Mouse (Mus musculus) midbrain, embryonic 14.5 days (tissue): ENCODE measurements at regions not wholly inside any gene's neighbourhood (a gene's known extent, or its start where the extent isn't known, plus 50 kb on each side); places are given as distances from the start of the nearest gene placed in this dataset.

Experiments used
- ATAC-seq: fragments of 200-750 bp; cut with Nextera tagmentation; 2 replicates; pipeline ENCODE4 v1.8.0; 2017; ENCODE audit warnings: moderate number of reproducible peaks, moderate library complexity; ENCODE audit not compliant: low FRiP score, low TSS enrichment
- DNase-seq: peaks from one replicate; pipeline ENCODE4 v3.0.0-alpha.2; 2015
- H3K27ac ChIP-seq: fragments of 300-500 bp; sonication (generic); replicated peaks from 2 replicates; pipeline ENCODE4 v1.5.1; 2014; ENCODE audit warnings: mild to moderate bottlenecking, low read depth, low read length, moderate library complexity
- H3K27me3 ChIP-seq: fragments of 300-500 bp; sonication (generic); 2 replicates; pipeline ENCODE4 v1.6.1; 2014; ENCODE audit warnings: low read length, control low read depth, mixed read lengths; ENCODE audit not compliant: control insufficient read depth, insufficient read depth
- H3K36me3 ChIP-seq: fragments of 300-500 bp; sonication (generic); 2 replicates; pipeline ENCODE4 v1.6.1; 2014; ENCODE audit warnings: low read length, control low read depth; ENCODE audit not compliant: control insufficient read depth, insufficient read depth
- H3K4me1 ChIP-seq: fragments of 300-500 bp; sonication (generic); 2 replicates; pipeline ENCODE4 v1.6.1; 2014; ENCODE audit warnings: mild to moderate bottlenecking, antibody characterized with exemption, low read length, control low read depth; ENCODE audit not compliant: control insufficient read depth, insufficient read depth
- H3K4me2 ChIP-seq: fragments of 300-500 bp; sonication (generic); 2 replicates; pipeline ENCODE4 v1.6.1; 2014; ENCODE audit warnings: mild to moderate bottlenecking, low read length, moderate library complexity
- H3K4me3 ChIP-seq: fragments of 300-500 bp; sonication (generic); replicated peaks from 2 replicates; pipeline ENCODE4 v1.5.1; 2014; ENCODE audit warnings: low read depth, low read length
- H3K9ac ChIP-seq: fragments of 300-500 bp; sonication (generic); replicated peaks from 2 replicates; pipeline ENCODE4 v1.6.1; 2014; ENCODE audit warnings: mild to moderate bottlenecking, low read length, moderate library complexity
- H3K9me3 ChIP-seq: fragments of 300-500 bp; sonication (generic); 2 replicates; pipeline ENCODE4 v1.6.1; 2016; ENCODE audit warnings: low read length, control low read depth, mixed read lengths; ENCODE audit not compliant: control insufficient read depth
- WGBS: fragments of 180-500 bp; shearing (Covaris S2); extraction: QIAGEN DNeasy Blood & Tissue Kit; methylation state at CpG from one replicate; pipeline ENCODE4 v1.1.7; 2014; 5-methylcytosine and 5-hydroxymethylcytosine counted together

GRCm38 (mm10) chr1:187413881-187414280, 194.7 kb upstream of the Esrrg start:
- 90% methylated on average over 6 of the region's 6 CpGs for WGBS
- Histone ChIP-seq H3K9me3 (no peaks in the 10 kb centered on the region), H3K4me2 (no peak overlapping the region), H3K4me3 (no peak overlapping the region), H3K27me3 (no peaks in the 10 kb centered on the region), H3K9ac (no peak overlapping the region), H3K27ac (no peak overlapping the region), H3K36me3 (no peaks in the 10 kb centered on the region), H3K4me1 (no peaks in the 10 kb centered on the region)
- ATAC-seq (no peak), DNase-seq (no peak)

GRCm38 (mm10) chr1:187418186-187419140, 190.1 kb upstream of the Esrrg start:
- WGBS: 88% methylated on average over 20 of the region's 20 CpGs
- DNase-seq (no peak), ATAC-seq (no peak)
- Histone ChIP-seq H3K4me2 (no peak overlapping the region), H3K9ac (no peak overlapping the region), H3K4me1 (no peaks in the 10 kb centered on the region), H3K9me3 (no peaks in the 10 kb centered on the region), H3K36me3 (no peaks in the 10 kb centered on the region), H3K27ac (no peak overlapping the region), H3K27me3 (no peaks in the 10 kb centered on the region), H3K4me3 (no peak overlapping the region)

- Histone ChIP-seq H3K36me3 (no peaks in the 10 kb centered on the region), H3K4me2 (no peak overlapping the region), H3K9ac (no peak overlapping the region), H3K27me3 (no peaks in the 10 kb centered on the region), H3K9me3 (no peaks in the 10 kb centered on the region), H3K4me1 (no peaks in the 10 kb centered on the region), H3K4me3 (no peak overlapping the region), H3K27ac (no peak overlapping the region)
- DNase-seq (no peak), ATAC-seq (no peak)
- 80% methylated on average over 9 of the region's 9 CpGs for WGBS
Observed at GRCm38 (mm10) chr1:187428536-187429215, 179.9 kb upstream of the Esrrg start.

GRCm38 (mm10) chr1:187433716-187434634, 174.6 kb upstream of the Esrrg start:
- no peak for ATAC-seq
- Histone ChIP-seq H3K9ac (no peak overlapping the region), H3K4me1 (no peaks in the 10 kb centered on the region), H3K9me3 (no peaks in the 10 kb centered on the region), H3K36me3 (no peaks in the 10 kb centered on the region), H3K4me2 (no peak overlapping the region), H3K27me3 (no peaks in the 10 kb centered on the region), H3K4me3 (no peak overlapping the region), H3K27ac (no peak overlapping the region)
- DNase-seq: no peak
- 80% methylated on average over 24 of the region's 24 CpGs for WGBS

- ATAC-seq (no peak), DNase-seq (peak; percentile 52)
- H3K27ac ChIP-seq: no peak overlapping the region
- H3K9me3 ChIP-seq: no peaks in the 10 kb centered on the region
- WGBS: 33% methylated on average over 20 of the region's 20 CpGs
- no peaks in the 10 kb centered on the region for H3K27me3 ChIP-seq
- peak overlapping the region; percentile 35 for H3K4me2 ChIP-seq
- H3K4me1 ChIP-seq: 0 out of 2 replicates have a peak, but pooled peaks cover 5% of the 10 kb centered on the region
- no peak overlapping the region for H3K9ac ChIP-seq
- H3K36me3 ChIP-seq: no peaks in the 10 kb centered on the region
- no peak overlapping the region for H3K4me3 ChIP-seq
Observed at GRCm38 (mm10) chr1:187439170-187439914, 169.2 kb upstream of the Esrrg start.

- Histone ChIP-seq H3K4me3 (no peak overlapping the region), H3K9me3 (no peaks in the 10 kb centered on the region), H3K9ac (no peak overlapping the region), H3K4me1 (0 out of 2 replicates have a peak, but pooled peaks cover 5% of the 10 kb centered on the region), H3K27ac (no peak overlapping the region), H3K4me2 (no peak overlapping the region), H3K27me3 (no peaks in the 10 kb centered on the region), H3K36me3 (no peaks in the 10 kb centered on the region)
- 44% methylated on average over 3 of the region's 3 CpGs for WGBS
- ATAC-seq (no peak), DNase-seq (no peak)
Observed at GRCm38 (mm10) chr1:187441668-187442193, 166.9 kb upstream of the Esrrg start.

- Histone ChIP-seq H3K27me3 (no peaks in the 10 kb centered on the region), H3K36me3 (no peaks in the 10 kb centered on the region), H3K4me1 (no peaks in the 10 kb centered on the region), H3K9me3 (no peaks in the 10 kb centered on the region), H3K27ac (no peak overlapping the region), H3K4me2 (no peak overlapping the region), H3K4me3 (no peak overlapping the region), H3K9ac (no peak overlapping the region)
- ATAC-seq (no peak), DNase-seq (no peak)
- 89% methylated on average over 6 of the region's 6 CpGs for WGBS
Observed at GRCm38 (mm10) chr1:187446511-187446910, 162.1 kb upstream of the Esrrg start.
